Mouse (Mus musculus) midbrain, embryonic 14.5 days (tissue): Measurements from ENCODE around the gene Ralgps2. TPM values are rescaled to one million over a fixed set of nuclear protein-coding genes. Genes with fewer than 3 reads are reported as not detected.

Experiments
- ATAC-seq: fragments of 200-750 bp; cut with Nextera tagmentation; 2 replicates; pipeline ENCODE4 v1.8.0; 2017; ENCODE audit warnings: moderate number of reproducible peaks, moderate library complexity; ENCODE audit not compliant: low FRiP score, low TSS enrichment
- DNase-seq: peaks from one replicate; pipeline ENCODE4 v3.0.0-alpha.2; 2015
- H3K27ac ChIP-seq: fragments of 300-500 bp; sonication (generic); replicated peaks from 2 replicates; pipeline ENCODE4 v1.5.1; 2014; ENCODE audit warnings: mild to moderate bottlenecking, low read depth, low read length, moderate library complexity
- H3K27me3 ChIP-seq: fragments of 300-500 bp; sonication (generic); 2 replicates; pipeline ENCODE4 v1.6.1; 2014; ENCODE audit warnings: low read length, control low read depth, mixed read lengths; ENCODE audit not compliant: control insufficient read depth, insufficient read depth
- H3K36me3 ChIP-seq: fragments of 300-500 bp; sonication (generic); 2 replicates; pipeline ENCODE4 v1.6.1; 2014; ENCODE audit warnings: low read length, control low read depth; ENCODE audit not compliant: control insufficient read depth, insufficient read depth
- H3K4me1 ChIP-seq: fragments of 300-500 bp; sonication (generic); 2 replicates; pipeline ENCODE4 v1.6.1; 2014; ENCODE audit warnings: mild to moderate bottlenecking, antibody characterized with exemption, low read length, control low read depth; ENCODE audit not compliant: control insufficient read depth, insufficient read depth
- H3K4me2 ChIP-seq: fragments of 300-500 bp; sonication (generic); 2 replicates; pipeline ENCODE4 v1.6.1; 2014; ENCODE audit warnings: mild to moderate bottlenecking, low read length, moderate library complexity
- H3K4me3 ChIP-seq: fragments of 300-500 bp; sonication (generic); replicated peaks from 2 replicates; pipeline ENCODE4 v1.5.1; 2014; ENCODE audit warnings: low read depth, low read length
- H3K9ac ChIP-seq: fragments of 300-500 bp; sonication (generic); replicated peaks from 2 replicates; pipeline ENCODE4 v1.6.1; 2014; ENCODE audit warnings: mild to moderate bottlenecking, low read length, moderate library complexity
- H3K9me3 ChIP-seq: fragments of 300-500 bp; sonication (generic); 2 replicates; pipeline ENCODE4 v1.6.1; 2016; ENCODE audit warnings: low read length, control low read depth, mixed read lengths; ENCODE audit not compliant: control insufficient read depth
- WGBS: fragments of 180-500 bp; shearing (Covaris S2); extraction: QIAGEN DNeasy Blood & Tissue Kit; methylation state at CpG from one replicate; pipeline ENCODE4 v1.1.7; 2014; 5-methylcytosine and 5-hydroxymethylcytosine counted together
- polyA plus RNA-seq: library from polyadenylated mRNA; unstranded; fragments of >200 nt; fragmentation: Nextera tagmentation; extraction: Ambion mirVana; gene quantifications from 2 replicates; pipeline ENCODE4 v1.2.1, GENCODE M21; 2014

Gene Ralgps2
- polyA plus RNA-seq, 1 experiment from 2014 or later: 122 TPM

- peaks cover 22% of the 10 kb centered on the region for H3K4me1 ChIP-seq
- no peaks in the 10 kb centered on the region for H3K27me3 ChIP-seq
- no peak for ATAC-seq
- H3K9me3 ChIP-seq: no peaks in the 10 kb centered on the region
- no peak for DNase-seq
- no peak overlapping the region for H3K4me2 ChIP-seq
- H3K4me3 ChIP-seq: no peak overlapping the region
- no peak overlapping the region for H3K9ac ChIP-seq
- H3K27ac ChIP-seq: no peak overlapping the region
- H3K36me3 ChIP-seq: no peaks in the 10 kb centered on the region
- WGBS: 7% methylated on average over 4 of the region's 4 CpGs
These were observed 181.1 kb downstream of the Ralgps2 start for GRCm38 (mm10) chr1:156758326-156758725.

- WGBS: 40% methylated on average over 15 of the region's 15 CpGs
- peak; percentile 76 for ATAC-seq
These were observed 184.6 kb downstream of the Ralgps2 start for GRCm38 (mm10) chr1:156754608-156755413.

More at GRCm38 (mm10) chr1:156754608-156755413, 184.6 kb downstream of the Ralgps2 start:
- H3K4me2 ChIP-seq: peak overlapping the region; percentile 19; the same call in 1 of the 2 replicates
- peak; percentile 77 for DNase-seq
- no peaks in the 10 kb centered on the region for H3K27me3 ChIP-seq
- no peak overlapping the region for H3K4me3 ChIP-seq
- H3K27ac ChIP-seq: peak overlapping the region; percentile 66
- H3K4me1 ChIP-seq: peaks cover 29% of the 10 kb centered on the region
- no peaks in the 10 kb centered on the region for H3K36me3 ChIP-seq
- H3K9me3 ChIP-seq: no peaks in the 10 kb centered on the region
- H3K9ac ChIP-seq: no peak overlapping the region

Other genes starting within 250 kb of the Ralgps2 start
- 28.2 and 34.3 TPM in 2 replicates for gene Fam20b, start 220.5 kb downstream of the Ralgps2 start, polyA plus RNA-seq
- 0.80 and 1.1 TPM in 2 replicates for gene Angptl1, start 101.1 kb downstream of the Ralgps2 start, polyA plus RNA-seq
- not detected in 2 replicates for gene Tex35, start 169.1 kb upstream of the Ralgps2 start, polyA plus RNA-seq